Mouse (Mus musculus) spleen, postnatal 36 days (tissue): ENCODE measurements around the gene Scand1.

Source experiments
- DNase-seq, 2 experiments: peaks; one replicate each; pipeline ENCODE4 v3.0.0; 2022; ENCODE audit warnings: low spot score in 2 of 2, mixed read lengths in 1 of 2

The Scand1 gene

DNA sequence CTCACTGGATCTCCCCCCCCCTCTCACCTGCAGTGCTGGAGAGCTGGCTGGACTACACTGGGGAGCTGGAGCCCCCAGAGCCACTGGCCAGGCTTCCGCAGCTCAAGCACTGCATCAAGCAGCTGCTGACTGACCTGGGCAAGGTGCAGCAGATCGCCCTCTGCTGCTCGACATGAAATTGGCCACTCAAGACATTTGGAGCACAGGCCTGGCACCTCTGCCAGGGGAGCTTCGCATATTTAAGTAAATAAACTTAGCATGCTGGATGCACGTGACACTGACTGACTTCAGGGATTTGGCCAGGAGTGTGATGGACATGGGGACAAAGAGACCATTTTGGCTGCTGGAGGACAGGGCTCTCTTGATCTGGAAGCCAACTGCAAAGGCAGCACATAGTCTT, 5.2 kb downstream of the Scand1 start:
- DNase-seq = peak; percentile 29 to 36

DNA sequence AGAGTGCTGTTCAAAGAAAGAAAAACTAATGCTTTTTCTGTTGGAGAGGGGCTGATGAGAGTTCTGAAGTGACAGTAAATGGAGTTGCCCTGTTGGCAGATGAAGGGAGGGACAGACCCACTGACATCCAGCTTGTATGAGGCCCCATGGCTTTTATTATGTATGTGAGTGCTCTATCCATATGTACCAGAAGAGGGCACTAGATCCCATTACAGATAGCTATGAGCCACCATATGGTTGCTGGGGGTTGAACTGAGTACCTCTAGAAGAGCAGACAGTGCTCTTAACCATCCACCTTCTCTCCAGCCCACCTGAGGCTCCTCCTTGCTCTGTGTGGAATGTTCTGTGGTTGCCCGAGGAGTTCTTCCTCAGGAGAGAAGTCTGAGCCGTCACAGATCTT, 6.7 kb downstream of the Scand1 start:
- peak in 1 of 2 experiments; percentile 39 for DNase-seq

DNA sequence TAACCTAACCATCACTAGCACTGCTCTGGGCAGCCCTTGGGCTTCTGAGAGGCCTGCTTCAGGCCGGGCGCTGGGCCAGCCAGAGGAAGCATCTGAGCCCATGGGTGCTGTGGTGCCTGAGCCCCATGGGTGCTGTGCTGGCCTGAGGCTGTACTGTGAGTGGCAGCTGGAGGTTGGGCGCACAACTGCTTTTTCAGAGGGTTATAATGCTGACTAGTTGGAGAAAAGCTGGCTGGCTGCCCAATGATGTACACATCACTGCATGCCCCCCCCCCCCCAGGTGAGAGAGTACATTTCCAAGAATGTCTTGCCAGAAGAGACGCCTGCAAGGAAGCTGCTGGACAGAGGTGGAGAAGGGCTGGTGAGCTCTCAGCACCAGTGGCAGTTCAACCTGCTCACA, 8.2 kb downstream of the Scand1 start:
- no peak for DNase-seq

DNA sequence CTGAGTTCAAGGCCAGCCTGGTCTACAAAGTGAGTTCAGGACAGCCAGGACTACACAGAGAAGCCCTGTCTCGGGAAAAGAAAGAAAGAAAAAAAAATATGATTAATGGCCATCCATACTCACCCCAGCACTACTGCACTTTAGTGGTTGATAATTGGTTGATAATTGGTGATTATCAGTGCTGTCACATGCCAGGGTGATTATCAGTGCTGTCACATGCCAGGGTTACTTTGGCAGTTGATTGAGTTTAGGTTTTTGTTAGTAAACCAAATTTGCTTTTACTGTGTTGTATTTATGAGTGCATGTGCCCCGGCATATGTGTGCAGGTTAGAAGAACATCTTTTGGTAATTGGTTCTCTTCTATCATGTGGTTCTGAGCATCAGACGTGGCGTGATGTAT, 10.4 kb downstream of the Scand1 start:
- DNase-seq = no peak

DNA sequence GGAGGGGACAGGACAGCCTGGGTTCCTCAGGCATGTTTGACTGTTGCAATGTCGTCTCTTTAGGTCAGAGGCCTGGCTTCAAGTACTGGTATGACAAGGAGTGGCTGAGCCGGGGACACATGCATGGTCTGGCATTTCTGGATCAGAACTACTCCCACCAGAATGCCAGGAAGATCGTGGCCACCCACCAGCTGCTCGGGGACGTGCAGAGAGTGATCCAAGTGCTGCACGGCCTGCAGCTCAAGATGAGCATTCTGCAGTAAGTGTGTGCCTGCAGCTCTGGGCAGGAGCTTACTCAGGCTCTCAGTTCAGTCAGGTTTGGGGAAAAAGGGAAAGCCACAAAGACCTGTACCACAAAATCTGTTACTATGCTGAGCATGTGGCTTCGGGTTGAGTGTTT, 14.0 kb downstream of the Scand1 start:
- DNase-seq = no peak

DNA sequence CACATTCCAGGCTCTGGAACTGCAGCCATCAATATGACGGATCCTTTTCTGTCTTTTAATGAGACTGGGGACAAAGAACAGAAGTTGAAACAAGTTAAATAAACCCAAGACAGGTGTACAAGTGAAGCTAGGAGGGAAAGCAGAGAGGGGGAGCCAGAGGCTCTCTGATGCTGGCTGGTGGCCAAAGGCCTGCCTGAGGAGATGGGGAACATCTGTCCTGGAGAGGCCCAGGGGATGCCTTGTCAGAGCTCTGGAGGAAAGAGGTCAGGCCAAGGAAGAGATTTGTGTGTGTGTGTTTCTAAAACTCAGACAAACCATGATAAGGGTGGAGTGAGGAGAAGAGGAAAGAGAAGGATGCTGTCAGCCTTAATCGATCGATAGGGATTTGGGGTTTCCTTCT, 14.9 kb downstream of the Scand1 start:
- DNase-seq = no peak

DNA sequence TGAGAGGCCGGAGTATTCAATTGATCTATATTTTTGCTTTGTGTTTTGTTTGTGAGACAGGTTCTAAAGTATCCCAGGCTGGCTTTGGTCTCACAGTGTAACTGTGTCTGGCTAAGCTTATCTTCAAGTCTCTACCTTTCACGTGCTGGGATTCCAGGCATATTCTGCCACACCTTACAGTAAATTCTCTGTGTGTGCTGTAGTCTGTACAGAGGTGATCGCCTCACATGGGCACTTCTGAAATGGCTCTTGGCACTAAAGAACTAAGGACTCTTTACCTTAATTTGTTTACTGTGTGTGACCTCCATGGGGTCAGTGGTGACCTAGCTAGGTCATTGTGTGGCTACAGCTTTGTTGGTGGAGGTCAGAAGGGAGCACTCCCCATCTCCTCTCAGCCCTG, 16.3 kb downstream of the Scand1 start:
- no peak for DNase-seq

DNA sequence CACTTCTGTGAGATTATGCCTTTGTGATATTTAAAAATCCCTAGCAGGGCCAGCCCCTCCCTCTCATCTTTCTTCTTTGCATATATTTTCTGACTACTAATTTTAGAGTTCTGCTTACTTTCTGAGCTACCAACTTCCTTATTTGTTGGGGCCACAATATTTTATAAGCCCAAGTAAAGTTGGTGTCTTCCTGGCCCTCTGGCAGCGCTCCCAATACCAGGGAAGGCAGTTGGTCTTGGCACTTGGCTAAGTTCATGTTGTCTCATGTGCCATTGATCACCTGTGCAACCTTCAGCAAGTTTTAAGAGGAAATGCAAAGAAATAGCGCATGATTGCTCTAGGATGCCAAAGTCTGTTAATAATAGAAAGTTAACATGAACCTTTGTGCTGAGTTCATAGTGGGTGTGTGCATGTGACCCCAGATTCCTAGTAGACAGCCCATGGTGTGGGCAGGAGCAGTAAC, 16.9 kb downstream of the Scand1 start:
- DNase-seq = peak; percentile 54 to 69

DNA sequence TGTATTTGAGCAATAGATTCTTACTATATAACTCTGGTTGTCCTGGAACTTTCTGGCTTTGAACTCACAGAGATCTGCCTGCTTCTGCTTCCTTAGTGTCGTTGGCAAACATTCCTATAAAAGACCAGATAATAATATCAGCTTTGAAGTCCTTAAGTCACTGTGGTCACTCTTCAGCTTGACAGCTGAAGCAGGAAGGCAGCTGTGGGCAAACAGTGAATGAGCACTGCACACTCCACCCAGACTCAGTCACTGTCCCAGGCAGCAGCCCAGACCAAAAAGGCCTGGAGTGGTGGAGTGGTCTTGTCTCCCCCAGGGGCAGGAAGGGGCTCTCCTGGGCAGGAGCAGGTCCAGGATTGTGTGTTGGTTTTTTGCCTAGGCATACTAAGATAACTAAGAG, 20.5 kb downstream of the Scand1 start:
- no peak for DNase-seq

DNA sequence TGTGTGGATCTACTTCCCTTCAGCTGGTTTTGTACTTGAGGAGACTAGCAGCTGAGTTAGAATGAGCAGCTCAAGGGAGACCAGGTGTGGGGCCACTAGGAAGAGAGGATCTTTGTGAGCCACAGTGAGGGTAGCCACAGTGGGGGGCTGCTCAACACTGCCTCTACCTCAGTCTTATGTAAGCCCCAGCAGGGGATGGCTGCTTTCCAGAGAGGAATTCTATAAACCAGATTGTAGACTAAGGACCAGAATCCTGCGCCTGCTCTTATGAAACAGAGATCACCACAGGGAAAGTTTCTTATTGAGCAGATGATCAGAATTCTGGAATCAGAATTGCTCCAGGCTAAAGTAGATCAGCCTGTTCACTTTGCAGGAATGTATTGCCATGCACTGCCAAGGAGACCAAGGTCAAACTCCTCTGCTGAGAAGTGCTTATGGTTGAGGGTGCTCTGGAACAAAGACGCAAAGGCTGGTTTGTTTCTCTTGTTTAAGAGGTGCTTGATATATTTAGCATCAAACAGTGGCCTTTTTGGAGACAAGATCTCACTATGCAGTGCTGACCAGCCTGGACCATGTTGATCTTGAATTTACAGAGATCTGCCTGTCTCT, 22.8 kb downstream of the Scand1 start:
- no peak for DNase-seq

DNA sequence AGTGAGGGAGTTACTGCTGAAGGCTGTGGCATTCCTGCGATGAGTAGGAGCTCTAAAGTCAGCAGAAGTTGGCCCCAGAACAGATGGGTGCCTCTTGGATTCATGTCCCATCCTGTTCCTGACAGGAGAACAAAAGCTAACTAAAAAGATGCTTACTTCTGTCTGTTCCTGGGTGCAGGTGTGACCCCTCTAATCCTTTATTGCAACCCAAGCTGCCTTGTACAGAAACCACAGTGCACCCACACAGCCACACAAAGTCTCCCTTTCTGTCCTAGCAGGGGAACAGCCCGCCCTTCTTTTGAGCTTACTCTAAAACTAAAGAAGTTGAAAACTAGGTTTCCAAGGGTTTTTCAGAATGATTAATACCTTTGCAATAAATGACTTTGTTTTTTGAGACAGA, 24.3 kb downstream of the Scand1 start:
- DNase-seq = no peak

DNA sequence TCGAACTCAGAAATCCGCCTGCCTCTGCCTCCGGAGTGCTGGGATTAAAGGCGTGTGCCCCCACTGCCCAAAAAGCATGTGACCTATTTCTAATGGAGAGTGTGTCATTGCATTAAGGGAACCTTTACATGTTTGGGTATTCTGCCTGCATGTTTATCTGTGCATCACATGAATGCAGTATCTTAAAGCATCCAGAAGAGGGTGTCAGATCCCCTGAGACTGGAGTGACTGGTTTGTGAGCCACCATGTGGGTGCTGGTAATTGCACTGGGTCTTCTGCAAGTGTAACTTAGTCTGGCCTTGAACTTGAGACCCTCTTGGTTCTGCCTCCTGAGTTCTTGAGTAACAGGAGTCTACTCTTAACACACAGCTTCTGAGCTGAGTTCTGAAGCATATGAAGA, 25.8 kb downstream of the Scand1 start:
- DNase-seq = no peak

DNA sequence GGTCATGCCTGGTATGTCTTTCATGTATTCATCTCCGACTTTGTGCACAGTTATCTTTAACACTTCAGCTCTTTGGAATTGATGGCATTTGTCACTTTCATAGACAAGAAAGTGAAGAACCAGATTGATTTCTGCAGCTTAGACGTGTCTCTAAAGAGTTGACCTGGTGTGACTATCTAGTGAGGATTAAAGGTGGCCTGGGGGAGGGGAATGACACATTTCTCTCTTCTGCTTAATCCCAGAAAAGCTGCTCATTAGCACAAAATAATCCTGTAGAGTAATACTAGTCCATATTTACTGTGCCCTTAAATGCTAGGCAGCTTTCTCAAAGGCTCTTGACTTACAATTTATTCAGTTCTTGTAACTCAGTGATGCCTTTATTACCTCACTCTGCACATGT, 27.3 kb downstream of the Scand1 start:
- no peak for DNase-seq

DNA sequence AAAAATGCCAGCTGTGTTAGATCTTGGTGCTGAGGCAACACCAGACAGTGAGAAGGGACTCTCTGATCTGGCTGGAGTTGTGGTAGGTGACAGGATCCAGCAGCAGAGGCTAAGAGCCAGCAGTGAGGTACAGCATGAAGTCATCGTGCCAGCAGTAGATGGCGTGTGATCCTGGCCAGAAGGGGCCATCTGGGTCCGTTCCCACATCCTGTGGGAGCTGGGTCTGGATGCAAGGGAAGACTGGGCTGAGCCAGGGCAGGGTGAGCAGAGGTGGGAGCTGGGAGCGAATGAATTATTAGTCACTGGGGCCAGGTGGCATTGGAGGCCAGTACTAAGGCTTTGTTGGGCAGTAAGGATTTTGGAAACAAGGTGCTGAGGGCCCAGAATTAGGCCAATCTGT, 31.3 kb downstream of the Scand1 start:
- DNase-seq = no peak

DNA sequence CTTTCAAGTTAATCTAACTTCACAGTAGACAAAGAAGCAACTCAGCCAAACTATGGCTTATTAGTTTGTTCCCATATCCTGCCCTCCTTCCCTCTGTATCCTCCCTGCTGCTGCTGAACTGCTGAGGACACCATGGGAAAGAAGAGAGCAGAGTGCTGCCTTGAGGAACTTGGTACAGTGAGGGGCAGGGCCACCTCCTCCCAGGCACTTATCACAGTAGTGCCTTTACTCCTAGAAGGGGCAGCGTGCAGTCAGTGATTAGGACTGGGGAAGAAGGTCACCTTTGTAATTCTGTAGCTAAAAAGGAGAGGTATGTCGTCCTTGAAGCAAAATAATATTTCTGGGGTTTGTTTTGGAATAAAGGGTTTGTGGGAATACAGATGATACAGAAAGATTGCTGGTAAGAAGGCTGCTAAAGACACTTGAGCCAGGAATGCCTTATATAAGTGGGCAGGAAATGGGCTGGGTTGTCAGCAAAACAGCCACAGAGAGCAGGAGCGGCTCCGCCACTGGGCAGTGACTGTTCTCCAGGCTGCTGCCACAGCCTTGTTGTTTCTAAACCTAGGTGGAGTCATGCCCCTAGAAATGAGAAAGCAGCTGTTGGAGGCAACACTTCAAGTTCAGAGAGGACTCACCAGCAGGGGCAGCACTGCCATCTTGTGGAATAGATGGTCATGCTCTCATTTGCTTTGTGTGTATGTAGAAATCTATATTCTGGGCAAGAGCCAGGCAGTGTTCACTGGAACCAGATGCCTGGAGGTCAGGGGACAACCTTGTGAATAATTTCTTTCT, 34.1 kb downstream of the Scand1 start:
- DNase-seq = peak; percentile 81 to 85

DNA sequence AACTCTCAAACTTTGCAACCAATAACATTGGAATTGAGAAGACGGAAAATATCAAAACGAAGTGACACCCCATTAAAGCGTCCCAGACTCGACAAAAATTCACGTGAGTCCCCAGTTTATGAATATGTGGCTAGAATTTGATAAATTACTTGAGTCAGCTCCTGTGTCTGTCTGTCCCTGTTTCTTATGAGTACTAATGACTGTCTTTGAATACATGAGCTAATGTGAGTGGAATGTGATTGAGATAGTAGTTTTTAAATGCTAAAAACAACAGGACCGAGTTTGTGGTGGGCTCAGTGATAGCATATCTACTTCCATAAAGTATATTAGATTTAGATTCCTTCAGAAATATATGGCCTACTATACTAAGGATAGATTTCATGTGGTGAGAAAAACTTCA, 40.0 kb downstream of the Scand1 start:
- no peak for DNase-seq

DNA sequence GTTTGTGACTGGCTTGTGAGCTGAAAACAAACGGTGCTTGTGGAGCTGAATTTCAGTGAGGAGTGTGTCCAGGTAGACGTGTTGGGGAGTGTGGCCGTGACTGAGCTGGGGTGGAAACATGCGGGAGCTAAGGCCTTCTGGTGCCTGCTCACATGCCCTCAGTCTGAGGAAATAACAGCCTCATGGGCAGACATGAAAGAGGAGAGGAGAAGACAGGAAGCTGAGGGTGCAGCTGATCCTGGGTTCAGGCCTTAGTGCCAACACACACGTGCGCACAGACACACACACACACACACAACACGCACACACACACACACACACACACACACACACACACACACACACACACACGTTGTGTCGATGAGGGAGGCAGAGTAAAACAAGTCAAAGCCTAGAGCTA, 44.9 kb downstream of the Scand1 start:
- DNase-seq = no peak

DNA sequence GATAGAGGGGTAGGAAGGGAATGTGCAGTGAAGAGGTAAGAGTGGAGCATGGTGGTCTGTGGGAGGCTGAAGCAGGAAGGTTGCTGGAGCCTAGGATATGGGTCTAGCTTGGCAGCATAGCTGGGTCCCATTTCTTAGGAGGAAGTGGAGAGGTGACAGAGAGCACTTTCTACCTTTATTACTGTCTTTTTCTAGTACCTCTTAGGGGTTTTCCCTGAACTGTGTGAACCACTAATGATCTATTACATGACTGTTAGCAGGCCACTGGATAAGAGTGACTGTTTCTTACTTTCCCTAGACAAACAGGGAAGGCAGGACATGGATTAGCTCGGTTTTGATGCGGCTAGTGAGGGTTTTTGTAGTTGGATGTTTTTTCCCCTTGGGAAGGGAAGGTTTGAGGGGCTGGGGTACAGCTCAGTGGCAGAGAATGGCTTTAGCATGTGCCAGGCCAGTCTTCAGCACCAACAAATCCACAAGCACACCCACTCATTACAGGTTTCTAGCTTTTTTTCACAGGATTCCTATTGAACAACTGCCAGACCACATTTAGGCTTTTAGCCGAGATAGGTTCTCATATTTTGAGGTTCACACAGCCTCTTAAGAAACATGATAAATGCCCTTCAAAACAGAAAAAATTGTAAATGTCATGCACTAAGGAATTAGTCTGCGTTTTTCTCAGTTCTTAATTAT, 49.2 kb downstream of the Scand1 start:
- DNase-seq = no peak
